Mouse (Mus musculus): ENCODE measurements around the gene Snap25.

Gene Snap25

DNA sequence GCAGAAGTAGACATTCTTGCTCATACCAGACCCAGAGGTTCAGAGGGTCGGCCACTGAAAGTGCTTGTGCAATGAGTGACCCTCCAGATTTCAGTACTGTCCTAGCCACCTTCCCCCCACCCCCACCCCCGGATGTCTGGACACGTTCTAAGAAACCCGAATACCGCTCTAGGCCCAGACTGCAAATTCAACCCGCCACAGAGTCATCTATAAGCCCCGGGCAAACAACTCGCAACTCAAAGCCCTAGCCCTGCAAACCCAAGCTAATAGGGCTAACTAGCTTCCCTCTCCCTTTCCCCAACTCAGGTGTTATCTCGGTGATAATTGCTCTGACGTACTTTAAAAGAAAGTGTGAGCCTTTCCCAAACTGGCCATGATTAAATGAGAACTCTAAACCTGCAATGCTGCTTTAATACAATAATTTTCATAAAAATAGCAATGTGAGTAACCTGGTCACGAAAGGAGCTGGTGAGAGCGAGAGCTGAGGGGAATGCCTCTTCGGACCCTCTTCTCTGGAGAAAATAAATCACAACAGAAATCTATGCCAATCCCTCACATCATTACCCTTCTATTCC lies 725 bp upstream of the Snap25 start:
- DNase-seq (ENCODE audit: low read depth, low spot score): peak; percentile 4

DNA sequence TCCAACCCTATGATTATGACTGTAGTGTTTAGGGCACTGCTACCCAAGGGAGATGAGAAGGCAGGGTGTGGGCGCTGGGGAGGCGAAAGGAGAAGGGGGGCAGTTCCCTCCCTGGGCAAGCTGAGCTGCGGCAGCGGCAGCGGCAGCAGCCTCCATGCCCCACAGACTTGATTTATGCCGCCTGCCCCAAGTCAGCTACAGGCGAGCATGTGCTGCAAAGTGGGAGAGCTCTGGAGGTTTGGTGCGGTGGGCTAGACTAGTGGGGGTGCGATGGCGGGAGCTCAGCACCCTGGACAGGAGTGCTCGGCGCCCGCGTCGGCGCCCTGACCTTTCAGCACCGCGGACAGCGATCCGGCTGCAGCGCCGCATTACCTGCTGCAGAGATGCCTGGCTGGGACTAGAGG lies 757 bp downstream of the Snap25 start:
- DNase-seq (ENCODE audit: low read depth, low spot score): peak; percentile 81

DNA sequence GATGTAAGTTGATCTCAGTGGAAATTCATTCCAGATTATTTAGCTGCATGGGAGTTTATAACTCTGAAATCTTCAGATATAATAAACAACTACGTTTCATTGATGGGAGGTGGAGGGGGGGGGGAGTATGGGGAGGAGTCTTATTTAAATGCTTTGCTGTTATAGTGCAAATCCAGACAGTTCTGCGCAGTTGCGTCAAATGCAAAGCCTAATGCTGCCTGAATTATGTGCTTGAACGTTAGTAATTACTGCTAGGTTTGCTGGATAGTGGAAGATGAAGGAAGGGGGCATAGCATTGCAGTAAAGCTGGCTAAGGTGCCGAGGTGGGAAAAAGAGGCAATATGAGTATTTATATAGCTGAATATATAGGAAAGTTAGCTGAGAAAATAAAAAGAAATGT lies 2.3 kb downstream of the Snap25 start:
- DNase-seq (ENCODE audit: low read depth, low spot score): no peak

DNA sequence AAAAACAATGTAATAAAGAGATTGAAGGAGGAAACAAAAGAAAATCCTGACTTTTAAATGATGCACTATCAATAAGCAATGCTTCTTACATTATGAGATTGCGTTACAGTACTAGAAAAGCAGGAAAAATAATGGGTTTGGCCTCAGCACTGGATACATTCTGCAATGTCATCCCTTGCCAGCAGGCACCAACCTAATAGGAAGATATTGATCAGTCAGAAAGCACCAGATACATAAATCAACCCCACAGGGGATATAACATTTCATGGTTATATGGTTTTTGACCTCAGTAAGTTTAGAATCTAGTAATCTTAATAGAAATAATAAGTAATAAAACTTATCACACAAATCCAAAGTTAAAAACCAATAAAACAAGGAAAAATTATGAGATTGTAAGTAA lies 3.1 kb downstream of the Snap25 start:
- DNase-seq (ENCODE audit: low read depth, low spot score): no peak

DNA sequence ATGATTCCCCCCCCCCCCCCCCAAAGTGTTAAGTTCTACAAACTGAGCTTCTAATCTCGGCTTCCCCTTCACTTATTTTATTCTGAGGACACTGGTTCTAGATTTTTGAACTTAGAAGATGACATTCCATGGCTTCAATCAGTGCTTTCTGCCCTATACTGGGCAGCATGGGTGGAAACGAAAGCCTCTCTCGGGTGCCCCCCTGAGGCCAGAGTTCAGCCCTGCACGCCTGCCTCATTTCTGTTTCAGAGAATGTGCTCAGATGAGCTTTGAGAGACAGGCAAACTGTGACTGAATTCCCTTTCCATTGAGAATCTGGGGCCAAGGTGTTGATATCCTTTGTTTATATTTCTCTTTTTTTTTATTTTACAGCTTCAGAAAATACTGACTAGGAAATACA lies 7.0 kb downstream of the Snap25 start:
- peak; percentile 41 for DNase-seq (ENCODE audit: low read depth, low spot score)

DNA sequence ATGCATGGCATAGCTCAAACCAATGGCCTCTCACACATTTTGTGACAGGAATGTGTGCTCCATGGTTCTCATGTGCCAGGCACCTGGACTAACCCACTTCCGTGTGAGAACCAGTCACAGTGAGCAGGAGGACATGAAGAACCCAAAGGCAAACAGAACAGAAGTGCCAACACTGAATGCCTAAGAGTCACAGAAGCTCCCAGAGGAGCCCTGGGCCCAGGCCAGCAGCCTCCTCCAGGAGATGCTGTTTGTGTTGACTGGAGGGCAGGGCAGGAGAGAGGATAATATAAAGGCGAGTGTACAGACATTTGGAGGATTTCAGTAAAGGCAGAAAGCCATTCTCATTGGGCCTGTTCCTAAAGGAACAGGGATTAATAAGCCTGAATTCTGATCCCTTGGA lies 25.0 kb downstream of the Snap25 start:
- DNase-seq (ENCODE audit: low read depth, low spot score): no peak

DNA sequence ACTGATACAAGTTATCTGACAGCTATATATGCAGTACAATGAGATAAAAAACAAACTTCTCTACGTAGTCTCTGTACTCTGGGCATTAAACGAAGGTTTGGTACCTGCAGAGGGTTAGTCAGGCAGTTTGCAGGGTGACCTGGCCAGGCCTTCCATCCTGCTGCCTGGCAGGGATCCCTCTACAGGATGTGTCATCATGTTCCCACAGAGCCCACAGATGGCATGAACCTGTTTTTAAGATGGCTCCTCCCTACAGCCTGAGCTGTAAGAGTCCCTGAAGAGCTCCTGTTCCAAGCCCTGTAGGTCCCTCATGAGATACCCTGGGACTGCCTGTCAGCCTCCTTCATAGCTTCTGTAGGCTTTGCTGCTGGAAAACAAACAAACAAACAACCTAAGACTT lies 29.0 kb downstream of the Snap25 start:
- no peak for DNase-seq (ENCODE audit: low read depth, low spot score)

DNA sequence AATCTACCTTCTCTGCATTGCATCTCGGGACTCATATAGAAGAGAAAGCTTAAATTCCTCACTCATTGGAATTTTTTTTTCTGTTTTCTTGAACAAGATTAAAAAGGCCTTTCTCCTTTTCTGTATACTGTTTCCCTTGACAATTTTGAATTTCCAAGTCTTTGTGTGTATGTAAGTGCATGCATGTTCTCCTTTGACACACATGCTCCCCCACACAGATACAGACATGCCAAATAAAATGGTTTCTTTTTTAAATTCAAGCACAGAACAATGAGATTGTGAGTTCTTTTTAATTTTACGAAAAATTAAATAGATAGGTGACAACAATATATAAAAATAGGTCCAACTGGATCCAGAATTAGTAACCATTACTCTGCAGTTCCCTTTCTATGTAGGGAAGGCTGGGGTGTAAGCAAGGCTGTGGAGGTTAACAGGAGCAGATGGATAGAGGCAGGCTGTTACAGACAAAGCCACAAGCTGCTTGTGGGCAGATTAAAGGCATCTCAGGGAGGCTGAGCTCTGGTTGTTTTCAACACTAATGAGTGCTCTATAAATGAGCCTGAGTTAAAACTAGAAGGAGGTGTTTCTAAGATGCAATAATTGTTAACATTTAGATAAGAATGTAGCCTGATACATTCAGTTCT lies 31.6 kb downstream of the Snap25 start:
- no peak for DNase-seq (ENCODE audit: low read depth, low spot score)

DNA sequence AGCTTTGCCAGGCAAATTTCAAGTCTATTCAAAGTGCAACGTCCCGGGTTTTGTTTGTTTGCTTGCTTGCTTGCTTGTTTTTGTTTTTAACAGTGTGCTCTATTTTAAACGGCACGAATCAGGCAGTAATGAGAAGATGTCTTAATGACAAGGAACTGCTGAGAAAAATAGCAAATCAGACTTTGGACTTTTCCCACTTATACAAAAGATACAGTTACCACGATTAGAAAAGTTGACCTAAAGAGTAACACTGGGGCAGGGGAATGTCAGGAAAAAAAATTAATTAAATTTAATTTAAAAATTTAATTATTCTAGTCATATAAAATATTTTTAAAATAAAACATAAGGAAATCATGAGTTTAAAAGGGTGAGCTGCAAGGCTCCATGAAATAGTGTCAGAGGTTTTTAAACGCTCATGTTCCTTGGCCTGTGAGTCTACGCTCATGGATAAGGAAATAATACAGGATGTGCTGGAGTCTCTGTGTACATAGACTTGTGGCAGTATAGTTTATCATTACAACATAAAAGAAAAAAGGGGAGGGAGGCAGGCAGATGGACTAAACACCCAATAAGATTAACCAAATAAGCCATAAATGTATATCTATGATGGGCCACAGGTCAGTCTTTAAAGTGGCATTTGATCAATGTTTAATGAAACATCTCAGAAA lies 32.2 kb downstream of the Snap25 start:
- DNase-seq (ENCODE audit: low read depth, low spot score): no peak

DNA sequence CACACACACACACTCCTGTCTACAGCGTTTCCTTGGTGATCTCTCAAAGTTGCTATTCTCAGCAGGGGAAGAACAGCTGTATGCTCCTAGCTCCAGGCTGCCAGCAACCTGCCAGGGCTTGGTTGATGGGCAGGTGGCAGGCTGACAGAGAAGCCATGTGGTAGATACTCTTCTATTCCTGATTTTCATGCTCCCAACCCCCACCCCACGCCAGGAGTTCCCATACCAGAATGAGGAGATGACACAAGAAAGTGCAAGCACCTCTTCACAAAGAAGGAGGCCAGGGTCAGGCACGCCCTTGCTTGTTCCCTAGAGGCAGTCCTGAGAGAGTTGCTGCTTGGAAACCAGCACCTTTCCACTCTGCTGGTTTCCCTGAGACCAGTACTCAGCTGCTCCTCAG lies 40.4 kb downstream of the Snap25 start:
- DNase-seq (ENCODE audit: low read depth, low spot score): peak; percentile 4

DNA sequence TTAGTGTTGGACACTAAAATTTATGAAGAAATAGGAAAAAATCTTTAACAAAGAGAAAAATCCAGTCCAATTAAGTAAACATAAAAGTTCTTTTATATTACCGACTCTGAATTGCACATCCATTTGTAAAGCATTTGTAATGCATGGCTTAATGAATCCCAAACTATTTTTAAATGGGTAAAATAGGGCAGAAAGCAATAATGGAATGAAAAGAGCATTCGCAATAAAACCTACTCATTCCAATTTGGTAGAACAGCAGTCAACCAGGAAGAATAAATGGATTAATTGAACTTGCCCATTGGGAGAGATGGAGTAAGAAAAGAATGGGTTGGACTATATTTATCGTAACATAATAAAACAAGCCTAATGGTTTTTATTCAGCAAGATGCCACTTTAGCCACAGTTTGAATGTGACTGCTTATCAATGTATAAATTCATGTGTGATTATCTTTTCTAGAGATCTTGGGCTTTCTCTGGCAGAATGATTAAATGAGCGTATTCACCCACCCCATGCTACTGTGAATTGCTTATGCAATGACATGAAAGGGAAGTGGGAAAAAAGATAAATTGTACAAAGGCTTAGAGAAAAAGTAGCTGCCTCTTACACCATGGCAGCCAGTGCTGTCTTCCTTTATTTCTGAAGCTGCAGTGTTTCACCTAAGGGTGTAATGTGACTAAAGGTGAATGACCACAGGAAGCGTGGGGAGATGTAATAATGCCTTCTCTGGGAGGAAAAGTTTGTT lies 45.7 kb downstream of the Snap25 start:
- DNase-seq (ENCODE audit: low read depth, low spot score): no peak

DNA sequence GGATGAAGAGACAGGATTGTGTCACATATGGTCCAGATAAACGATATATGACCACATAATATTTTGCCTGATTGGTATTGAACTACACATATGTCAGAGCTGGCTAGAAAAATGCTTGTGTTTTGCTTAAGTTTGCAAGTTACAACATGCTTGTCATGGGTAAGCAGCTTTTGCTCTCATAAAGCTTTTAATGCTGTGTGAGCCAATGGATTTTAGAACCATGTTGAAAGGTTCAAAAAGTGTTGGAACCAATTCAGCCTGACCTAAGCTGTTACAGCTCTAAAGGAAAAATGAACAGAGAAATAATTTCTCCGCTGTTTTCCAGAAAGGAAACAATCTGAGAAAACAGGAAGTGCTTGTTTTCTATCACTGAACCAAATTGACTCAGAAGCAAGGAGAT lies 64.9 kb downstream of the Snap25 start:
- DNase-seq (ENCODE audit: low read depth, low spot score): no peak

DNA sequence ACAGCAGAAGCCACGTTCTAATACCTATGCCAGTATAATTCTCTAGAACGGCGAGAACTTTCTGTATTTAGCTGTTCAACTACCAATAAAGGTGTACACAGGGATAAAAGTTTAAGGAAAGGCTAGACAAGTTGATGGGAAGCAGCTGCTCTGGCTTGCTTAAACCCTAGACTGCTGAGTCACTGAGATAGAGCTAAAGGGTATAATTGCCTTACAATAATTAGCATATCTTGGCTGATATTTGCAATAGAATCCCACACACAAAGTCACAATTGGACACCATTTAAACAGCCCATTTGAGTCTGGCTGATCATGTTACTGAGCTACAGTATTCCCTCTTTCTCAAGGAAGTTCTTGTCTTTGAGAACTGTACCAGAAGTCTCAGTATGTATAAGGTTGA lies 65.4 kb downstream of the Snap25 start:
- DNase-seq (ENCODE audit: low read depth, low spot score): peak; percentile 7

DNA sequence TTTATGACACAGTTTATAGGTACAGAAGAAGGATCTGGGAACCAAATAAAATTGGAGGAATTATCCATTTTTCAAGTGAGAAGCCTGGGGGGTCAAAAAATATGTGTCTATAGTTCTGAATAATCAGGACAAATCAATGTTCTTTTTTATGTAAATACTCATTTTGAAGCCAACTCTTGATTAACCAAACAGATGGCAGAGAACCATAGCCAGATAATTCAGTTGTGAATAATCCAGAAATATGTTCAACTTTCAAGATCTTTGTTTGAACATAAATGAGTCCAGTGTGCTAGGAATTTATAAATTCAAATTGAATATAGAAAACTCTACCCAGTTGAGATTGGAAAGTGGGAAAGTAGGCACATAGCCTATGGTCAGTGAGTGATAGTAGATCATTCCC lies 67.0 kb downstream of the Snap25 start:
- DNase-seq (ENCODE audit: low read depth, low spot score): no peak

DNA sequence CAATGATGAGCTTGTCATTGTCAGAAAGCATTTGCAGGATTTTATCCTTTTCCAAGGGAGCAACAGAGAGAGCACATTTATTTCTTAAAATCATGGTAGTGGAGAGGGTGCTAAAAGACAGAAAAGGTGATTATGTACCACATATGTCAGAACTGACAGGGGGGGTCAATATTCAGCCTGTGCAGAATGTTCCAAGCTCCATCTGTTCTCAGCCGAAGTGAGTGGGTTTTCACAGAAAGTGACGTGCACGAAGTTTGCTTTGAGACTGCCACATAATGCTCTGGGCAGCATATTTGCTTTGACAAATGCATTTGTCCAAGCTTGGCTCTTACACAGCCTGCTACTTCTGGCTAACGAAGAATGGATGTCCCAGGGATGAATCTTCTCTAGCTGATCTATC lies 71.1 kb downstream of the Snap25 start:
- DNase-seq (ENCODE audit: low read depth, low spot score): no peak

DNA sequence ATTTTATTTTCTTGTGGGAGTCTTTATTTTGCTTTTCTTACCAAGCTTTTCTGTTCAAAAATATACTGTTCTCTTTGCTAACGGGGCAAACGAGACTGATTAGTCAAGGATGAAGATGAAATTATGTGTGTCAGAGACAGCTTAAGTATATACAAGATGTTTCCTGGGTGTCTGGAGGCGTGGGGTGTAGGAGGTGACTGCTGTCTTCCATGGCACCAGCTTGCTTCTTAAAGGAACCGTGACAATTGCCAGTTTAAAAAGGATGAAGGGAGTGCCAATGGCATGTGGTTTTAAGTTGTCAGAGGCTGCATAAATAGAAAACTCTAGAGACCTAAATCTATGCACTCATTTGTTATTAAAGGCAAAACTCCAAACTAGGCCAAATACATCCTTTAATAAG lies 75.1 kb downstream of the Snap25 start:
- DNase-seq (ENCODE audit: low read depth, low spot score): no peak

DNA sequence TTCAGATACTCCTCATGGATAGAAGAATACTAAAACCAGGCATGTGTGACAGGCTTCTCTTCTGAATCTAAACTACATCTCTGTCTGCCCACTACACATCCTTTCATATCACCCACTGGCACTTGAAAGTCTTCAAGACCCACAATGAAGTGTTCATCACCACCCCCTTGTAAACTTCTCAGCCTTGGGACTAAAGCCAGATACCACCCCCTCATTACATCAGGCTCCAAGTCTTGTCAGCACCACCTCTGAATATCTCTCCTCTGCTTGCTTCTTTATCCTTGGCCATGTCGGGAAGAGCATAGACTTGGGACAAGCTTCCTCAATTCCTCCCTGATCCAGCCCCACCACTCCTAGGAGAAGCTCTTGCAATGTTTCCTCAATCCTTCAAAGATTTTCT lies 83.3 kb downstream of the Snap25 start:
- no peak for DNase-seq (ENCODE audit: low read depth, low spot score)

DNA sequence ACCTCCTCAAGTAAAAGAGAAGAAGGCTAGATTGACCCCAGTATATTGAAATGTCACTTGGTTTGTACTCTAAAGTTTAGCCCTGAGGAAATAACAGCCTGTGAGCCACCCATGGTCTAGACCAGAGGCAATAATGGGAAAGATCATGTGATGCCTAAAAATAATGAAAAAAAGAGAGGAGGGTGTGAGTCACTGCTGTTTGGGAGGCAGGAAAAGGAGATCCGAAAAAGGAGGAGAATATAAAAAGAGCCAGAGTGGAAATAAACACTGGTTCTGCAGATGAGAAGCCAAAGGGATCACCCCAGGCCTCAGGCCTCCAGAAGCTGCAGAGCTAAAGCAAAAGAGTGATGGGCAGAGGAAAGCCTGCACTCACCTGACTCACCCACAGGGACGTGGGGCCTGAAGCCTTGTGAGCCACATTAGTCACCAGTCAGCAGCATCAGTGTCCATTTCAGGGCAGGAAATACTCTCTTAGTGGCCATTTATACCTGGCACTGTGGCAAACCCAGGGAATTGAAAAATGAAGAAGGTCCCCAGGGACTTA lies 85.7 kb downstream of the Snap25 start:
- no peak for DNase-seq (ENCODE audit: low read depth, low spot score)

DNA sequence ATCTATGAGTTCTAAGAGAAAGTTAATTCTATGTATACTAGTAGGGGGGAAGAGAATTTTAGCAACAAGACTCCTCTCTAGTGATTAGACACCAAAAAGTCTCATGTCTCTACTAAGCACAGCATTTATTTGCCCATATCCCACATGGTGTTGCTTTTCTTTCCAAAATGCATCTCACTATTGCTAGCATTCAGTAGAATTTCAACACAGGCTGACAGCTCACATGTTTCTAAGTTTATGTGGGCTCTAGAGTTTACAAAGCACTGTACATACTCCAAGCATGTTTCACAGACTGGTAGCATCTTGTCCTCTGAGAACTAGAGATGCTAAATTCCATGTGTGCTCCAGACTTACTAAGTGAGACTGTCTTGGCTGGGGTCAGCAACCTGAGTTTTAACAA lies 87.8 kb downstream of the Snap25 start:
- no peak for DNase-seq (ENCODE audit: low read depth, low spot score)

DNA sequence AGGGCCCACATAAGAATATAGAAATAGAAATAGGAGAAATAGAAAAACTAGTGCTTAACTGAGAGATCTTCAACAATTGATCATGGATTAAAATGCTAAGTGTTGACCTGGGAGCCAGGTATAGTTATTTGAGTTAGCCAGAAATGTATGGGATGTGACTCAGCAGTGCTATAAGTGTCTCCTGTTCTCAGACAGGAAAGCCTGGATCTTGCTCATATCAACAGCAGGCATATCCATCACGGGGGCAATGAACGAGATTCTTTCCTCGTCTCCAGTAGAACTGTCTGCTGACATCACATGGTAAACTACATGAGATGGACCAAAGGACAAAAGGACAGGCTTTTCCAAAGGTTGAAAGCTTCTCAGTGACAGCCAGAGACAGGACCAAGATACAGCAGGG lies 88.8 kb downstream of the Snap25 start:
- DNase-seq (ENCODE audit: low read depth, low spot score): no peak

DNA sequence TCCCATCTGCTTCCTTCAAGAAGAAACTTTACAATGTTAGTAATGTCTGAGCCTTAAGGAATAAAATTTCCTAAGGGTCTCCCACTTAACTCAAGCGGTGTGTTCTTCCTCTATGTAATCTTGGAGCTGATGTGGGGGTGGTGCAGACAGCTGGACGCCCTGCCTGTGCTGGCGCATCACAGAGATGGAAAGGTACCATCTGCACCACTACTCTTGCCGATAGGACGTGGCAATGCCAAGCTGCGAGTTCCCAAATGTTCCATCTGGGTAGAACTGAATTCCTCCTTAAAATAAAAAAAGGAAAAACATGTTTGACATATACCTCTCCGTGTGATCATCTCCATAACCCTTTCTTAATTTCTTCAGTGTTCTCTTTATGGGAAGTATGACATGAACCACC lies 89.9 kb downstream of the Snap25 start:
- no peak for DNase-seq (ENCODE audit: low read depth, low spot score)

DNA sequence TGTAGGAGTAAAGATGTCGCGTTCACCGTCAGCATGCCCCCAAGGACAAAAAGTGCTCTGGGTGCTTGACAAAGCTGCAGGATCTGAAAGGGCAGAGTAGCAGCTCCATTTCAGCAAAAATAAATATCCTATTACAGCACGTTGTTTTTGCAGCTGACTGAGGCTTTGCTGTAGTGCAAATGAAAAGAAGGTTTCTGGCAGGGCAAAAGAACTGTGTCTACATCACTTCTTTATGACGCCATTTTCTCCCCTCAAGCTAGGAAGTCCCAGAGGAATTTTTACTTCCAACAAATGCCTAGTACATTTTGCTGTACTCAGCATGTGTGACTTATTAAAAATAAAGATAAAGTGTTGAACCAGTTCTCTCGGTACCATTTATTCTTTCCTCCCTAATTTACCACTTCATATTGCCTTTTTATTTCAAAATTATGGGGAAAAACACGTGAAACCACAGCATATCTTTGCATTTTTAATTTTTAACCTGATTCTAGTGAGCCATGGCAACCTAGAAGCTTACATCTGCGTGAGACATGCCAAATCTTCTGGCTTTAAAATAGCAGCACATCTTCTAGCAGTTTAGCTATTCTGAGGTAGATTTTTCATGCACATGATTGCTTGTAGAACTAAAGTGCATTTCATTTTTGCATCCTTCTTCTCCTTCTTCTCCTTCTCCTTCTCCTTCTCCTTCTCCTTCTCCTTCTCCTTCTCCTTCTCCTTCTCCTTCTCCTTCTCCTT lies 94.9 kb downstream of the Snap25 start:
- DNase-seq (ENCODE audit: low read depth, low spot score): no peak

Measured in ES-CJ7 (cell line).